Mouse (Mus musculus) heart, embryonic 10.5 days (tissue): ENCODE data around the gene Prkar2a. TPM values are rescaled to one million over a fixed set of nuclear protein-coding genes. Genes with fewer than 3 reads are reported as not detected.

ENCODE experiments used
- DNase-seq: peaks from one replicate; pipeline ENCODE4 v3.0.0-alpha.2; 2017; ENCODE audit warnings: low spot score
- H3K27ac ChIP-seq: fragments of 300-500 bp; sonication (generic); 2 replicates; pipeline ENCODE4 v1.5.1; 2016; ENCODE audit warnings: mild to moderate bottlenecking
- H3K27me3 ChIP-seq: fragments of 300-500 bp; sonication (generic); 2 replicates; pipeline ENCODE4 v1.6.1; 2016; ENCODE audit warnings: mild to moderate bottlenecking; ENCODE audit not compliant: poor library complexity, insufficient read depth, severe bottlenecking
- H3K36me3 ChIP-seq: fragments of 300-500 bp; sonication (generic); 2 replicates; pipeline ENCODE4 v1.6.1; 2016; ENCODE audit warnings: mild to moderate bottlenecking, moderate library complexity
- H3K4me1 ChIP-seq: fragments of 300-500 bp; sonication (generic); 2 replicates; pipeline ENCODE4 v1.6.1; 2016; ENCODE audit warnings: mild to moderate bottlenecking
- H3K4me3 ChIP-seq: fragments of 300-500 bp; sonication (generic); 2 replicates; pipeline ENCODE4 v1.5.1; 2016; ENCODE audit warnings: mild to moderate bottlenecking, moderate library complexity
- H3K9me3 ChIP-seq: fragments of 300-500 bp; sonication (generic); 2 replicates; pipeline ENCODE4 v1.6.1; 2016; ENCODE audit warnings: mild to moderate bottlenecking, moderate library complexity
- WGBS: fragments of 180-500 bp; shearing (Covaris S2); methylation state at CpG from one replicate; pipeline ENCODE4 v1.1.7; 2016; 5-methylcytosine and 5-hydroxymethylcytosine counted together
- polyA plus RNA-seq: library from polyadenylated mRNA; unstranded; fragments of >200 nt; fragmentation: Nextera tagmentation; extraction: Ambion mirVana; gene quantifications from 2 replicates; pipeline ENCODE4 v1.2.1, GENCODE M21; 2016

The Prkar2a gene
- polyA plus RNA-seq, 1 experiment from 2014 or later: 26.5 TPM

DNA sequence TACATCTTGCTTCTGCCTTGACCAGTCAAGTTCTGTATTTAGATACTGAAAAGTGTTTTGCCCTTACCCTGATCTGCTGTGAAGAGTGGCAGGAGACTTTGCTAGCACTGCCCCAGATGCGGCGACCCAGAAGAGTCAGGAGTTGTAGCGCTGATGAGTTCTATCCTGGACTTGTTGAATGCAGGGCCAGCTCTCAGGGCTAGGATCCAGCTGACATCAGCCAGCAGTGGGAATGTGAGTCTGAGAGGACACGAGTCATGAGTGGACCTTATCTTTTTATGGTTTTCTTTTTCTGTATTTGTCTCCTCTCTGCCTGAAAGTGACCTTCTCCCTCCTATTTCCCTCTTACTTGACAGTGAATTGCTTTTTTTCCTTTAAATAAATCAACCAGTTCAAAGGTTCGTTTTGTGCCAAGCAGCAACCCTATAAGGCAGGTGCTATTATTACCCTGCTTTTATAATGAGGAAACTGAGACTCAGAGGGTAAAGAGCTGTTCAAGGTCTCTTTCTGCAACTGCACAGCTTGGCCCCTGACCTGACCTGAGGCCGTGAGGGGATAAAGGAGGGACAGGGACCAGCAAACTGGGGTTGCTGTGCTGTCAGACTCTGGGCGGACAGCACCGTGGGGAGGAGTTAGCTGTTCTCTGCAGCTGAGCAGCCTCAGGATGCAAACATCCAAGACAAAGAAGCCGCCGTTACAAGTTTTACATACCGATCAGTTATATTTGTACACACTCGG lies 14.4 kb downstream of the Prkar2a start:
- 46% methylated on average over 12 of the region's 12 CpGs for WGBS
- no peaks in the 10 kb centered on the region for H3K27me3 ChIP-seq
- peaks cover 25% of the 10 kb centered on the region for H3K4me1 ChIP-seq
- peak overlapping the region; percentile 36; the same call in 1 of the 2 replicates for H3K27ac ChIP-seq
- DNase-seq: peak; percentile 68
- no peaks in the 10 kb centered on the region for H3K9me3 ChIP-seq
- no peaks in the 10 kb centered on the region for H3K36me3 ChIP-seq
- no peak overlapping the region for H3K4me3 ChIP-seq

DNA sequence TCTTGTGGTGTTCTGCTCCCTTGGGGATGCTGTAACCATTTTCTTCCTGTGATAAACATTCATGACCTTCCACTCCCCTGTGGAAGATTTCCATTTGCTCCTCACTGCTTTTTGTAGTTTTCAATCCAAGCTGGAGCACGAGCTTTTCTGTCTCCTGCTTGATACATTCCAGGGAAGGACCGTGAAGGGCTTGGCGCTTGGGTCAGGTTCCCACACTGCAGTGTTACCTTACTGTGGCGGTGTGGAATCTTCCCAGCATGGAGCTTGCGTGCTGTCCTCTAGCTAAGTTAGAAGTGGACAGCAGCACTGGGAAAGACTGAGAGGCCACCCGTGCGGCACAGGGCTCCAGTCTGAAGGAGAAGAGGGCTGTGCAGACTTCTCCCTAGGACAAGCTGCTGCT lies 15.5 kb downstream of the Prkar2a start:
- H3K9me3 ChIP-seq: no peaks in the 10 kb centered on the region
- H3K4me1 ChIP-seq: peaks cover 25% of the 10 kb centered on the region
- peak; percentile 67 for DNase-seq
- no peak overlapping the region for H3K4me3 ChIP-seq
- WGBS: 52% methylated on average over 7 of the region's 7 CpGs
- H3K27ac ChIP-seq: peak overlapping the region; percentile 47; the same call in 1 of the 2 replicates
- H3K36me3 ChIP-seq: no peaks in the 10 kb centered on the region
- no peaks in the 10 kb centered on the region for H3K27me3 ChIP-seq

DNA sequence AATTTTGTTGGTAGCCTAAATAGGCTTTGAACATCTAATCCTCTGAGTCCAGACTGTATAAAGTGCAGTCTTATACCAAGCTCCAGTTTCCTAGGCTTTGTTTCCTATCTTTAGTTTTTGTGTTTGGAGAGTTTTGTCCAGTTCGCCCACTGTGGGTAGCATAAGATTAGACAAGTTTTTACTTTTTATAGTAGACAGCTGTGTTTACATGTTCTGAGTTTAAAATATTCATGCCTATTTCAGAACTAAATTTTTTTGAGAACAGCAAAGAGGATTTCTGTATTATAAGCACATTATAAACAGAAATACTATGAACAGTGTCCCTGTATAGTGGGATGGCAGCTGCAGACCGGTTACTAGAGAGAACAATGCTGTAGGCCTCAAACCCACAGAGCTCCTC lies 18.1 kb downstream of the Prkar2a start:
- Histone ChIP-seq H3K27me3 (no peaks in the 10 kb centered on the region), H3K4me3 (no peak overlapping the region), H3K4me1 (peaks cover 25% of the 10 kb centered on the region), H3K9me3 (no peaks in the 10 kb centered on the region), H3K36me3 (no peaks in the 10 kb centered on the region), H3K27ac (no peak overlapping the region)
- 83% methylated on average over 2 of the region's 2 CpGs for WGBS
- DNase-seq: peak; percentile 43

- WGBS: 82% methylated on average over 8 of the region's 8 CpGs
- H3K4me1 ChIP-seq: peaks cover 16% of the 10 kb centered on the region
- H3K36me3 ChIP-seq: no peaks in the 10 kb centered on the region
- H3K4me3 ChIP-seq: no peak overlapping the region
- H3K9me3 ChIP-seq: no peaks in the 10 kb centered on the region
- peak; percentile 45 for DNase-seq
- no peaks in the 10 kb centered on the region for H3K27me3 ChIP-seq
- H3K27ac ChIP-seq: no peak overlapping the region
These were observed 19.7 kb downstream of the Prkar2a start for GRCm38 (mm10) chr9:108708833-108709232.

DNA sequence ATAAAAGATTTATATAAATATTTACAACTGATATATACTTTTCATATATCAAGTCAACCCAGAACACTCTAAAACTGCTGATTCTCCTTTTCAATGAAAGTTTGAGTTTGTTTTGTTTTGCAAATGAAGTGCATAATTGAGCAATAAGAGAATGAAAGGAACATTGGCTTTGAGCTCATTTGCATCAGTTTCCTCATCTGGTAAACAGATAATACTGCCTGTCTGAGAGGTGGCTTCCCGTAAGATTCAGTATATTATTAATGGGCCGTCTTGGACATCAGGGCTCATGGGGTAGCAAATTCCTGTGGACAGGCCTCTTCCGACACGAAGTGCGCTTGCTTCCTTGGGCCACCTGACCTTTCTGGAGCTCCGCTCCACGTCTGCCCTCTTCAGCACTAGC lies 21.7 kb downstream of the Prkar2a start:
- Histone ChIP-seq H3K27me3 (no peaks in the 10 kb centered on the region), H3K27ac (no peak overlapping the region), H3K9me3 (no peaks in the 10 kb centered on the region), H3K4me3 (no peak overlapping the region), H3K36me3 (no peaks in the 10 kb centered on the region), H3K4me1 (0 out of 2 replicates have a peak, but pooled peaks cover 6% of the 10 kb centered on the region)
- WGBS: 83% methylated on average over 7 of the region's 7 CpGs
- DNase-seq: no peak

- H3K4me3 ChIP-seq: no peak overlapping the region
- 90% methylated on average over 4 of the region's 4 CpGs for WGBS
- H3K27ac ChIP-seq: no peak overlapping the region
- H3K4me1 ChIP-seq: no peaks in the 10 kb centered on the region
- H3K36me3 ChIP-seq: peaks cover 16% of the 10 kb centered on the region
- no peaks in the 10 kb centered on the region for H3K9me3 ChIP-seq
- DNase-seq: peak; percentile 39
- H3K27me3 ChIP-seq: no peaks in the 10 kb centered on the region
These were observed 27.1 kb downstream of the Prkar2a start for GRCm38 (mm10) chr9:108716199-108716598.

GRCm38 (mm10) chr9:108723751-108724150 lies 34.6 kb downstream of the Prkar2a start:
- H3K9me3 ChIP-seq: no peaks in the 10 kb centered on the region
- no peaks in the 10 kb centered on the region for H3K27me3 ChIP-seq
- H3K27ac ChIP-seq: no peak overlapping the region
- no peak for DNase-seq
- no peaks in the 10 kb centered on the region for H3K4me1 ChIP-seq
- WGBS: 66% methylated on average over 2 of the region's 2 CpGs
- peaks cover 18% of the 10 kb centered on the region for H3K36me3 ChIP-seq
- no peak overlapping the region for H3K4me3 ChIP-seq

DNA sequence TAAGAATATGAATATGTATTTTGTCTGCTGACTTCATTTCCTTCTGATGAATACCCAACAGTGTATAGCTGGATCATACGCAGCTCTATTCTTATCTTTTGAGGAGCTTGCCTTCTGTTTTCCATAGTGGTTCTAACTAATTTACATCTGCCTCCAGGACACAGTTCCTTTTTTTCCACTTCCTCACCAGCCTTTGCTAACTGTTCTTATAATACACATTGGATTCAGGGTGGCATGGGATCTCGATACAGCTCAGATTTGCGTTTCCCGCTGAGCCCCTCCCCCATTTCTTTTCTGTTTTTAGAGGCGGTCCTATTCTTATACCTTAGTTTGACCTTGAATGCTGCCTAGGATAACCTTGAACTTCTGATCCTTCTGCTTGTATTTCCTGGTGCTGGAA lies 37.0 kb downstream of the Prkar2a start:
- Histone ChIP-seq H3K9me3 (no peaks in the 10 kb centered on the region), H3K27me3 (no peaks in the 10 kb centered on the region), H3K36me3 (peaks cover 6% of the 10 kb centered on the region; the same call in 1 of the 2 replicates), H3K4me3 (no peak overlapping the region), H3K27ac (no peak overlapping the region), H3K4me1 (no peaks in the 10 kb centered on the region)
- no peak for DNase-seq
- WGBS: 83% methylated on average over 5 of the region's 5 CpGs

GRCm38 (mm10) chr9:108729050-108729449 lies 39.9 kb downstream of the Prkar2a start:
- Histone ChIP-seq H3K36me3 (peaks cover 14% of the 10 kb centered on the region; the same call in 1 of the 2 replicates), H3K4me1 (no peaks in the 10 kb centered on the region), H3K27me3 (no peaks in the 10 kb centered on the region), H3K4me3 (no peak overlapping the region), H3K9me3 (no peaks in the 10 kb centered on the region), H3K27ac (no peak overlapping the region)
- no peak for DNase-seq

DNA sequence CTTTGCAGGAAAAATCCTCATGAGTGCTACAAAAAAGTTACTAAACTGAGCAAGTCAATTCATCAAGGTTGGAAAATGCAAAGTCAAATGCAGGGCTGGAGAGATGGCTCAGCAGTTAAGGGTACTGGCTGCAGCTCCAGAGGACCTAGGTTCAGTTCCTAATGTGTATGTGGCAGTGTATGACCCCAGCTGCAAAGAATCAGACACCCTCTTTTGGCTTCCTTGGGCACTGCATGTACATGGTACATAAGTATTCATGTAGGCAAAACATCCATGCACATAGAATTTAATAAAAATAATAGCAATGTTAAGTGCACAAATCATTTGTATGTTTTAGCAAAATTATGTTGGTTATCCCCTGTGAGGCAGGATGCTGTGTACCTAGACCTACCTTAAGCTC lies 43.3 kb downstream of the Prkar2a start:
- no peaks in the 10 kb centered on the region for H3K27me3 ChIP-seq
- no peak overlapping the region for H3K27ac ChIP-seq
- no peaks in the 10 kb centered on the region for H3K4me1 ChIP-seq
- DNase-seq: no peak
- no peaks in the 10 kb centered on the region for H3K9me3 ChIP-seq
- H3K36me3 ChIP-seq: peaks cover 23% of the 10 kb centered on the region; the same call in 1 of the 2 replicates
- H3K4me3 ChIP-seq: no peak overlapping the region

DNA sequence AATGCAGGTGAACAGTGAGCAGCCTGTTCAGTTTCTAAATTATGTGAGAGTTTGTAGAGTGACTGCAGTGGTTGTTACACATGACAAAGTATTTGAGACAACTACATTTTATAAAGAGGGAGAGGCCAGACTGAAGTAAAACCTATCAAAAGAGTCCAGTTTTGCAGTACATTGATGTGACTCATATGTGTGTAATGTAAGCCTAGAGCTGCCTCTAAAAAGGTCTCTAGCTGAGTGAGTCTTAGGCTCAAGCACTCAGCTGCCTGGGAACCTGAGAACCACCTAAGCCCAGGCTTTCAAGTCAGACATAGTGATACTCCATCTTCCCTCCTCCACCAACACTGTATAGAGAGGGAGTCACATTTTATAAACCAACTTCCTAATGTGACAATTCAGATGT lies 45.5 kb downstream of the Prkar2a start:
- Histone ChIP-seq H3K27me3 (no peaks in the 10 kb centered on the region), H3K27ac (no peak overlapping the region), H3K9me3 (no peaks in the 10 kb centered on the region), H3K4me1 (no peaks in the 10 kb centered on the region), H3K4me3 (no peak overlapping the region), H3K36me3 (peaks cover 16% of the 10 kb centered on the region; the same call in 1 of the 2 replicates)
- no peak for DNase-seq

GRCm38 (mm10) chr9:108739239-108739638 lies 50.1 kb downstream of the Prkar2a start:
- H3K4me1 ChIP-seq: no peaks in the 10 kb centered on the region
- DNase-seq: no peak
- no peak overlapping the region for H3K4me3 ChIP-seq
- H3K27ac ChIP-seq: no peak overlapping the region
- no peaks in the 10 kb centered on the region for H3K27me3 ChIP-seq
- H3K36me3 ChIP-seq: peaks cover 34% of the 10 kb centered on the region
- 49% methylated on average over 3 of the region's 3 CpGs for WGBS
- H3K9me3 ChIP-seq: no peaks in the 10 kb centered on the region

- Histone ChIP-seq H3K27ac (no peak overlapping the region), H3K9me3 (no peaks in the 10 kb centered on the region), H3K4me3 (no peak overlapping the region), H3K27me3 (no peaks in the 10 kb centered on the region), H3K4me1 (no peaks in the 10 kb centered on the region), H3K36me3 (peaks cover 35% of the 10 kb centered on the region)
- DNase-seq: no peak
- WGBS: 72% methylated on average over 1 of the region's 1 CpGs
These were observed 50.9 kb downstream of the Prkar2a start for GRCm38 (mm10) chr9:108740062-108740461.

DNA sequence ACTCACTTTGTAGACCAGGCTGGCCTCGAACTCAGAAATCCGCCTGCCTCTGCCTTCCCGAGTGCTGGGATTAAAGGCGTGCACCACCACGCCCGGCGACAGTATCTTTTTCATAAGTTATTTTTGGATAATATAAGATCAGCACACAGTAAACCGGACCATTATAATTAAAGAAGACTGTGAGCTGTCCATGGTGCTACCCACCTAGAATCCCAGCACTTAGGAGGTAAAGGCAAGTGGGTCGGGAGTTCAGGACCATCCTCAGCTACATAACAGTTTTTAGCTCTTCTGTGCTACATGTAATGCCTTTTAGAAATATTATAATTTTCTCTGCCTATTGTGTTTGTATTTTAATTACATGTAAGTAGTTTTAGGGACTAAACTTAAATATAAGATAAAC lies 52.9 kb downstream of the Prkar2a start:
- no peaks in the 10 kb centered on the region for H3K9me3 ChIP-seq
- no peak overlapping the region for H3K4me3 ChIP-seq
- peaks cover 51% of the 10 kb centered on the region for H3K36me3 ChIP-seq
- H3K27me3 ChIP-seq: no peaks in the 10 kb centered on the region
- no peak for DNase-seq
- peaks cover 8% of the 10 kb centered on the region for H3K4me1 ChIP-seq
- H3K27ac ChIP-seq: no peak overlapping the region
- 86% methylated on average over 9 of the region's 9 CpGs for WGBS
